Mouse (Mus musculus): ENCODE data around the gene Dhrs3.
A peak's percentile ranks its signal among the peaks of the same experiment; 100 is the strongest.

Dhrs3 gene

DNA sequence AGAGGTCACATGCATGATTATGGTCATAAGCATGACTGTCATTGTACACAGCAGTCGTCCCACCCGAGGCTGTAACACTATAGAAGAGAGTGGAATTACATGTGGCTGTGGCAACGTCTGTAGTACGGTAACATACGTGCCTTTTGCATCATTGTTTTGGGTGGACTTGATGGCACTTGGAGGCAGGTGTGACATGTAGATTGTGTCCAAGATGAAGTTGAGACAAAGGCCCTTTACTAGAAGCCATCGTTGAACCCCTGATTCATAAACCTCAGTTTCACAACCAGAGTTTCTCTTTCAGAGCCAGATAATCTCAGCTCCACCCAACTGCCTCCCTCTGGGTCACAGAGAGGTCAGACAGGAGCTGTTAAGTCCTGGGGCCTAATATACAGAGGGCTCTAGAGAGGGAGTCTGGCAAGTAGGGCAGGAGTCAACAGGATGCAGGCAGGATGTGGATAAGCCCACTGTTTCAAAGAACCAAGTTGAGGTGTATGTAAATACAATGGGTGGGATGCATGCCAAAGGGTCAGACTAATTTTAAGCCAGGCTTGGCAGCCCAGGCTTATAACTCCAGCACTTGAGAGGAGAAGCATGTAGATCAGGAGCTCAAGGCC lies 5.5 kb downstream of the Dhrs3 start:
- DNase-seq (ENCODE audit: low read depth, low spot score), result peak; percentile 15

GRCm38 (mm10) chr4:144898737-144899136 lies 6.1 kb downstream of the Dhrs3 start:
- DNase-seq (ENCODE audit: low read depth, low spot score), result no peak

DNA sequence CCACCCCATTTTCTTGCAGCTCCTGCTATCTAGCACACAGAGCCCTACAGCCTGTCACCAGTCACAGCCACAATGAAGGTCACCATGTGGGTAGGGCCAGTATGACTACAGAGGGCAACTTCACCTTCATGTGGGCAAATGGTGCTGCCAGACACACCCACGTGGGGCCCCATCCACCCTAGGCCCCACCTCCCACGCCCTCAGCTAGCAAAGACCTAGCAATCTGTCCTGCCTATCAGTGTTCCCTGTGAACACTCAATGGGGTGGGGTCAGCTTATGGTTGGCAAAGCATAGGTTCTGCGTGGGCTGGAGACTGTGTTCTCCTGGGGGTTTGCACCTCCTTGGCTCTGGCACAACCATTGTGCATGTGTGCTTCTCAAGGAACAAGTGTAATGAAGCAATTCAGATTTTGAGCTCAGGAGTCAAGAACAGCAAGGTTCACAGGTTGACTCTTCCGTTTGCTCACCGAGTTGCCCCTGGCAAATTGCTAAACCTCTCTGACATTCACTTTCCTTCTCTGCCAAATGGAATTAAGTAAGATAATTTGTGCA lies 9.0 kb downstream of the Dhrs3 start:
- DNase-seq (ENCODE audit: low read depth, low spot score), result no peak

DNA sequence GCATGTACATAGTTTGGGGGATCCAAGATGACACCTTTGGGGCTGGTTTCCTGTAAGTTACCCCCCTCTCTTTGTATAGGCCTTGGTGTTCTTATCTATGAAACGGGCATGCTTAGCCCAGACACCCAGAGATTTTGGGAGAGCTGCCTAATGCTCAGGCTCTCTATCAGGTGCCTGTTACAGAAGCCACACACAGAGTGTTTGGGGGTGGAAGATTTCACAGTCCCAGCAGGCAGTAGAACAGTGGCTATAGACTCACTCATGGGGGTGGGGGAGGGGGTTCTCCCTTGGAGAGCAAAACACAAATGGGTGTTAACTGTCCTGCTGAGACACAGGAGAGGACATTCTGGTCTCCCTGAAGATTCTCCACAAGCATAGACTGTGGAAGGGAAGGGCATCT lies 10.5 kb downstream of the Dhrs3 start:
- no peak for DNase-seq (ENCODE audit: low read depth, low spot score)

DNA sequence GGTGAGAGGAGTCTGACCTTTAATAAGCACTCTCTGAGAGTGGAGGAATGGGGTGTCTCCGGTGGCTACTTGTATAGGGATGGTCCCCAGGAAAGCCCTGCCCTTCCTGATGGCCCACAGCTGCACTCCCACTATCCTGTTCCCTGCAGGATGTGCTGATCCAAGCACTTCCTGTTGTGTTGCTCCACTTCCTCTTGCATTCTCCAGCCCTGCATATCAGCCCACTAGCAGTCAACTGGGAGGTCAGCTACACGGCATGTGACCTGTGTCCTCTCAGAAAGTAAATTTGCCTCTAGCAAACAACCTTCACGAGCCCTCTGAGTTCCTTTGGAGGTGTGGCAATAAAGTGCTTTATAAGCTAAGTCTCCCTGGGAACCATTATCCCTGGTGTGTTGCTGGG lies 11.3 kb downstream of the Dhrs3 start:
- no peak for DNase-seq (ENCODE audit: low read depth, low spot score)

- no peak for DNase-seq (ENCODE audit: low read depth, low spot score)
These were observed 12.5 kb downstream of the Dhrs3 start for GRCm38 (mm10) chr4:144905128-144905527.

DNA sequence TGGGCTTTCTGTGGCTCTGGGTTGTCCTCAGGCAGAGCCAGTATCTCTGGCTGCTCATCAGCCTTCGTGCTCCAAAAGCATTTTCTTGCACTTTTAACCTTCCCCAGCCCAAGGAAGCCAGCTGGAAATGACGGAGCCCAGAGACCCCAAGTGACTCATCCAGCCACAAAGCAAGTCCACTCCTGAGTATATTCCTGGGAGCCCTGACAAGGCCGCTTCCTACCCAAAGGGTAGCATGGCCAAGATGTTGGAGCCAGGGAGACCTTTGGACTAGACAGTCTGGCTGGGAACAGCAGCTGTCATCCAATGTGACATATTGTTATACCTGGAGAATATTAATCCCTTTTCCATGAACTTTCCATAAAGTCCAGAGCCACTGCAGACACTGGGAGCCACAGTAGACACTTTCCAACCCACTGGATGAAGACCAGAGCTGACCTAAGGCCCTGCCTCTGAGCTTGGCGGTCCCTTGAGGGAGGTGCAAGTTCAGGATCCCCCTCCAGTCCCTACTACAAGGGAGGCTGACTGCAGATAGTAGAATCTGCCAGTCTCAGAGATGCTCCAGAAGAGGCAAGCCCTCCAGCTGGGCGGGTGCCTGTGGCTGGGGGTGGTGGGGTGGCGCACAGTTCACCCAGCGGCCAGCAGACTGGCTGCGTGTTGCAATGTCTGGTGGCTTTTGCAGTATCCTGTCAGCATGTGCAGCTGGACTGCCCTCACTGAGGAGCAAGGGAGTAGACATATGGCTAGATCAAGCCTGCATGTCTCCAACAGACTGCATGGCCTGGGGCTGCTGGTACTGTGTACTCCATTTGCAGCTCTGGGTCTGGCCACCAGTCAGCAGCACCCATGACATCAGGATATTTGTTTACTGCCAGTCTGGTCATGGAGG lies 13.6 kb downstream of the Dhrs3 start:
- DNase-seq (ENCODE audit: low read depth, low spot score), result peak; percentile 59

DNA sequence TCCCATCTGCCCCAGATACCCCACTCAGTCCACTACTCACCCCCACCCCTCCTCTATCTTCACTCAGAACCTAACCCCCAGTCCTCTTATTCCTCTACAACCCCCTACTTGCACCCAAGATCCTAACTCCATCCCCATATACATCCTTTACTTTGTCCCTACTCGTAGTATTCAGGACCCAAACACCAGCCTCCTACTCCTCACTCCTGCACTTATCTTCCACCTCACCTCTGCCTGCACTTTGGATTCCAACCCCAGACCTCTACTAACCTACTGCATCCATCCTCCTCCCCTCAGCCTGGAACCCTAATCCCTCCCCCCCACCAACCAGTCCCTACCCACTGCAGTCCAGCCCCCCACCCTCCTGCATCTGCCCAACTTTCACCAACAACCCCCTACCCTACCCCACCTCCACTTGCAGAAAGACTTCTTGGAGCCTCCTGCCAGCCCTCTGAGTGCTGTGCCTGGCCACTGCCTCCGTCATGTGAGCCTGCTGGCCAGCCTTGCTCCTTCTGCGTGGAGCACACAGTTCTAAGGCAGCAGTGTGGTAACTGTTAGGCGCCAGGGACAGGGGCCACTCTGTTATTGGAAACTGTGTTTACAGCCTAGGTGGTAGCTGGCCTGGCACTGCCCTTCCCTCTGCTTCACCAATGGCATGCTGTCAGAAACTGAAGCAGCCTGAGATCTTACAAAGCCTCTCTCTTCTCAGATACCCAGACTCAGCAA lies 14.5 kb downstream of the Dhrs3 start:
- DNase-seq (ENCODE audit: low read depth, low spot score), result no peak

DNA sequence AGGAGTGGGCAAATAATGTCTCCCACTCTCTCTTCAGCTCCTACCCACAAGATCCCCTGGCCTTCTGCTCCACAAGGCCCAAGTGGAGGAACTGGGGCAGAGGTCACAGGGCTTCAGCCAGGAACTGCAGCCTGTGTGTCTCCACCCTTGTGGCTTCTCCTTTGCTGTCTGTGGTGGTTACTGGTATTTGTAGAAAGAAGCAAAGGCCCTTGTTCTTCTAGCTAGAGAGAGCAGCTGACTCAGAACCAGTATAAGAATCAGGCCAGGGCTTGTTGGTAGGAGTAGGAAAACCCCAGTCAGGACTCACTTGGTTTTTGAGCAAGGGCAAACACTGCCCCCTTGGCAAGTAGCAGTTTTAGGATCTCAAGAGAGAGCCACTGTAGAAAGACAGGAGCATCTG lies 16.2 kb downstream of the Dhrs3 start:
- peak; percentile 14 for DNase-seq (ENCODE audit: low read depth, low spot score)

- no peak for DNase-seq (ENCODE audit: low read depth, low spot score)
These were observed 17.7 kb downstream of the Dhrs3 start for GRCm38 (mm10) chr4:144910281-144910680.

- peak; percentile 42 for DNase-seq (ENCODE audit: low read depth, low spot score)
These were observed 20.9 kb downstream of the Dhrs3 start for GRCm38 (mm10) chr4:144913298-144914152.

- no peak for DNase-seq (ENCODE audit: low read depth, low spot score)
These were observed 23.9 kb downstream of the Dhrs3 start for GRCm38 (mm10) chr4:144916520-144916919.

GRCm38 (mm10) chr4:144917101-144917500 lies 24.5 kb downstream of the Dhrs3 start:
- DNase-seq (ENCODE audit: low read depth, low spot score), result no peak

DNA sequence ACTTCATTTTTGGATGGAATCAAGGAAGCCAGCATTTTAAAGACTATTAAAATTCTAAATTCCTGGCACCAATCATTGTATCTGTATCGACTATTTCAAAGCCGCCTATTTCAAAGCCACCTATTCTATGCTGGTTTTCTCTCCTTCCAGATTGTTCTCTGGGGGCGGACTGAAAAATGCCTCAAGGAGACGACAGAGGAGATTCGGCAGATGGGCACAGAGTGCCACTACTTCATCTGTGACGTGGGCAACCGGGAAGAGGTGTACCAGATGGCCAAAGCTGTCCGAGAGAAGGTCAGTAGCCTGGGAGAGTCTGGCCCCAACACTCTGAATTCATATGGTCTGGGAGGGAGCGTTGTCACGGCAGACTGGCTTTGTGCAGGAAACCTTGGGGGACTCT lies 25.9 kb downstream of the Dhrs3 start:
- DNase-seq (ENCODE audit: low read depth, low spot score), result no peak

GRCm38 (mm10) chr4:144928693-144929436 lies 36.2 kb downstream of the Dhrs3 start:
- DNase-seq (ENCODE audit: low read depth, low spot score), result no peak

GRCm38 (mm10) chr4:144929811-144930221 lies 37.2 kb downstream of the Dhrs3 start:
- DNase-seq (ENCODE audit: low read depth, low spot score), result peak; percentile 90

GRCm38 (mm10) chr4:144930366-144930765 lies 37.7 kb downstream of the Dhrs3 start:
- peak; percentile 90 for DNase-seq (ENCODE audit: low read depth, low spot score)

DNA sequence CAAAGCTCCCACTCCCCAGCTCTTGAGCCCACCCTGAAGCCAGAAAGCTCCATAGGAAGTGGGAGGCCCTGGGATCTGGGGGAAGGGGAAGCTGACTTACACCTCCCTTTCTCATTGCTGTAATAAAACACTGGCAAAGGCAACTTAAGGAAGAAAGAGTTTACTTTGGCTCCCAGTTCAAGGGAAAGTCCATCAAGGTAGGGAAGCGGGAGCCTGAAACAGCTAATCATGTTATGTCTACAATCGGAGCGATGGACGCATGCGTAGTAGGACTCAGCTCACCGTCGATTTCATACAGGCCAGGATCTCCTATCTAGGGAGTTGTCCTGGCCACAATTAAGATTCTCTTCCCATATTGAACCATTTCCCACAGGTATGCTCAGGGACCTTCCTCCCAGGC lies 38.5 kb downstream of the Dhrs3 start:
- no peak for DNase-seq (ENCODE audit: low read depth, low spot score)

GRCm38 (mm10) chr4:144934501-144934900 lies 41.9 kb downstream of the Dhrs3 start:
- peak; percentile 39 for DNase-seq (ENCODE audit: low read depth, low spot score)

DNA sequence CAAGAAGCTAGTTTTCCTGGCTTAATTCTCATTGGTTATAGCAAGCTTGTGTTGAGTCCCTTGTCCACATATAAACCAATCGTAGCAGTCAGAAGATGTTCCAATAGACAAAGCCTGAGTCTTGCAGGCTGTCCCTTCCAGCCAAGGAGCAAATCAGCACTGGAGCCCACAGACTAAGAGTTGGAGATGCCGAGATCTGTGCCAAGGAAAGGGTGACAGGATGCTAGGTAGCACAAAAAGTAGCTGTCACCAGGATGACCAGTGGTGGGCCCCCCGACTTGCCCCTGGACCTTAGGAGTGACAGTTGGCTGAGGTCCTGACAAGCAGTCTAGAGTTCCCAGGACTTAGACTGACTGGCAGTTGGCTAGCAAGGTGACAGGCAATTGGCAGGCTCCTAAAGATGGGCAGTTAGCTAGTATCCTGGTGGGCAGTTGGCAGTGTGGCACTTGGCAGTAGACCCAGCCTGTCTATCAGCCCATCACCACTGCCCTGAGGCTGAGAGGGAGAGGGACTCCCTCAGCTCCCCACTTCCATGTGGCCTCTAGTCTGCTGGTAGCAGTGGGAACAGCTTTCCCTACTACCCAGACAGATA lies 44.0 kb downstream of the Dhrs3 start:
- DNase-seq (ENCODE audit: low read depth, low spot score), result no peak

Data from 3T3-L1 (cell line).